Mouse (Mus musculus): ENCODE results near the gene Slc39a1. TPM values are rescaled to one million over a fixed set of nuclear protein-coding genes. Genes with fewer than 3 reads are reported as not detected.
A peak's percentile ranks its signal among the peaks of the same experiment; 100 is the strongest.

The Slc39a1 gene
- 10 to 100 TPM; 82.5 to 90.4 TPM for total RNA-seq (2021)

DNA sequence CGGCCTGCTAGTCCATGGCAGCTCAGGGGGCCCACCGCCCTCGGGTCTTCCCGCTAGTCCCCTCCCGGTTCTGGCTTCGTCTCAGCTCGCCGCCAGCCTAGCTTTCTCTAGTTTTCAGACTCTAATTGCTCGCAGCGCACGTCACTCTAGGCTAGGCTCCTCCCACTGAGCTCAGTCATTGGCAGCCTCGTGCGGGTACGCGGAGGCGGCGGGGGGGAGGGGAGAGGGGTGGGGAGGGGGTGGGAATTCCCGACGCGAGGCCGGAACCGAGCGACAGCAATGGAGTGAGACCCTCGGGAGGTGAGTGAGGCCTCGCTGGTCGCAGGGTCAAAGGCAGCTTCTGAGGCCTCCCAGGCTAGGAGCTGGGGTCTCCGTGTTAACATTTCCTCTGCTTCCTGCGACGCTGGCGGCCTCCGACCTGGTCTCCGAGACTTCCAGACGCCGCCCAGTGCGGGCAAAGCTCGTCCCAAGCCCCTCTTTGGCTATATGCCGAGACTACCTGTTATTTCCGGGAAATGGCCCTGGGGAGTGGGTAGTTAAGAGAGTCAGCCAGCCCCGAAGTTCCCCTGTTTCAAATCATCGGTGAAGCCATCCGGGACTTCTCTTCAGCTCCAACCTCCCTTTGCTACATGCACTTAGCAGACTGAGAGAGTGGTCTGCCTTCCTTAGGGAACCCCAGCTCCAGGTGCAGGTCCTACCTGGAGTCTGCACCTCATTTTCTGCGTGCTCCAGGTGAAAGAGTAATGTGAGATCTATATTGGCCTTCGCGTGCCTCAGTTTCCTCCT lies at the start of gene Slc39a1:
Slc39a1 (plus strand) TSS at position 213 of the 786 bp plus-strand sequence.
- peak; percentile 91 for DNase-seq
- intact Hi-C loops (cut with DNase I) = no loop called here

DNA sequence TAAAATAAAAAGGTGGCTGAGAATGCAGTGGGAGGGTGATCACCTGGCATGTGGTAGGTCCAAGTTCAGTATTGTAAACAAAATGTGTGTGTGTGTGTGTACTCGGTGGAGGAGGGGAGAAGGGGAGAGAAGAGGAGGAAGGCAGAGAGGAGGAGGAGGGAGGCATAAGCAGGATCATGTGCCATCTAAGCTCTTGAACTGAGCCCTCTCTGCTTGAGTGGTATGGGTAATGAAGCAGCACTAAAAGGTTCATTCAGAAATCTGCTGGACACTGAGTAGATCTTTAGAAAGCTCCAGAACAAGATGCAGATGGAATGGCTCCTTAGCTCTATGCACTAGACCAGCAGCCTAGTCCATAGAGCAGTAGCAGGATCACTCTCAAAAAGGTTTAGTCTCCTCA lies 45.1 kb upstream of the Slc39a1 start:
- no peak for DNase-seq
- intact Hi-C loops (cut with DNase I) = no loop called here

DNA sequence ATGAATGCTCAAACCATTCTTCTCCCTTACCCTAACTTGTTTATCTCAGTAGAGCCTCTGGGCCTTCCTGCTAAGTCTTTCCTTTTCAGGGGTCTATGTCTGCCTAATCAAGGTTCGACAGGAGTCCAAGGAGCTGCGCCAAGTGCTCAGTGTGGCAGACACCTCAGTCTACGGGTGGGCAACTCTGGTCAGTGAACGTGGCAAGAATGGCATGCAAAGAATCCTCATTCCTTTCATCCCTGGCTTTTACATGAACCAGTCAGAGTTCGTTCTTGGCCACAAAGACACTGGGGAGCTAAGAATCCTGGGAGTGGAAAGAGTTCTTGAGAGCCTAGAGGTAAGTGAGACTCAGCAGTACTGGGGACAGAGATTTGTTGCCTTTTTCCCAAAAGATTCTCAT lies 44.4 kb upstream of the Slc39a1 start:
- intact Hi-C loops (cut with DNase I) = no loop called here
- no peak for DNase-seq

- DNase-seq = no peak
- intact Hi-C loops (cut with DNase I) = no loop called here
Observed at GRCm38 (mm10) chr3:90204582-90204981, 43.4 kb upstream of the Slc39a1 start.

DNA sequence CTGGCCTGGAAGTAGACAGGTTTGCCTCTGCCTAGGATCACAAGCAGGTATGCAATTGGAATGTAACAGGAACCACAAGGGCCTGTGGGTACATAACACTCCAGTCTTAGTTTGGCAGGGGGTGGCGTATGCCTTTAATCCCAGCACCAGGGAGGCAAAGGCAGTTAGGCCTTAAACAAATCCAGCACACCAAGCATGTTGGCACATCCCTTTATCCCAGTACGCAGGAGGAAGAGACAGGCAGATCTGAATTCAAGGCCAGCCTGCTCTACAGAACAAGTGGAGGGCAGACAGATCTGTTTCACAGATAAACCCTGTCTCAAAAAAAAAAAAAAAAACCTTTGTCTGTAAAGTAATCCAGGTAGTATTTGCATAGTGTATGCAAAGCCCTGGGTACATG lies 39.3 kb upstream of the Slc39a1 start:
- intact Hi-C loops (cut with DNase I) = no loop called here

DNA sequence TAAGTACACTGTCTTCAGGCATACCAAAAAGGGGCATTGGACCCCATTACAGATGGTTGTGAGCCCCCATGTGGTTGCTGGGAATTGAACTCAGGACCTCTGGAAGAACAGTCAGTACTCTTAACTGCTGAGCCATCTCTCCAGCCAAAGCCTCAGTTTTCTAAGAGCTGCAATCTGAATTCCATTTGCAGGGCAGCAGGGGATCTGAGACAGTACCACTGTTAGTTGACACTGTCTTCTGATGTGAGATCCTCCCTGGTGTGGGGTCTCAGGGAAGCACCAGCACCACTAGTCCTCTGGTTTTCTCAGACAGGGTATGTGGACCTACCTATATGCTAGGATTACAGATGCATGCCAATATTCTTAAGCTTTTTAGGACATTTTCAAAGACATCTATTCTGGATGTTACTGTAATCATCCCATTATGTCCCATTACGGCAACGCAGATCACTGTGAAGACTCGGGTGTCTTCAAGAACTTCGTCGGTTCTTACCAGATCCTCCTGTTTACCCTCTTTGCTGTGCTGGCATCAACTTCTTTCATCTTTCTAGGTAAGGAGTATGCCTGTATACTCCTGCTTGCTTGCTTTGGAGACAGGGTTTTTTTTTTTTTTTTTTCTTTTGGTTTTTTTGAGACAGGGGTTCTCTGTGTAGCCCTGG lies 37.9 kb upstream of the Slc39a1 start:
- DNase-seq = no peak
- intact Hi-C loops (cut with DNase I) = no loop called here

More for the DNA sequence above, 39.3 kb upstream of the Slc39a1 start:
- DNase-seq = no peak

DNA sequence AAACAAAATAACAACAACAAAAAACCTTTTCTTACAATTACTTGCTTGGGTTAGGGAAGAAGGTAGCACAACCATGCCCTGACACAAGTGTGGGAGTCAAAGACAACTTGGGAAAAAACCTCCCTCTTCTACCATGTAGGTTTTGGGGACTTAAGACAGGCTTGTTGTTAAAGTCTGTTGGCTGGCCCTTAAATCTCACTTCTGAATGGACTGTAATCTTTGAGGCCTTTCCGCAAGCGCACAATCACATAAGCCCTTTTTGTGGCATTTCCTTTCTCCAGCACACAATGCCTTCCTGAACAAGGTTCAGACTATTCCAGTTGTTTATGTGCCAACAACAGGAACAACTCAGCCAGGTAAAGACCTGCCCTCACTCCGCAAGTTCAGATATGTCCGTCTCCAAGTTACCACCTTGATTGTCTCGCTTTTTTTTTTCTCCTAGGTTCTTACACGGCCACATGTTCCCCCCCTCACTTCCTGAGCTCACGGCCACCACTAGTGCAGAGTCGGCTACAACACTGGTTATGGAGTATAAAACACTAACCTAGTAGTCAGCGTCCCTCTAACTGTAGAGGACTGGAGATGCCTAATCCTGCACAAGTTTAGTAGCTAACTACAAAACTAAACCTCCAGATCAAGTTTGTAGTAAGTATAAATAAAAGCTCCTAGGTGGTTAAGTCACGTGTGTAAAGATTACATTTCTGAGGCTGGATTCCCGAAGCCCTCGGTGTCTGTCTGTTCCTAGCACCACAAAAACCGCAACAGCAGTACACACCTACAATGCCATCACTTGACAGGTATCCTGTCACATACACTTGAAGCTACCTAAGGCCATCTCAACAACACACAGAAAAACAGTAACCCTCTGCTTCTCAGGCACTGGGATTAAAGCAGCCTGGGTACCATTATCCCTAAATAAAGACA lies 36.2 kb upstream of the Slc39a1 start:
- intact Hi-C loops (cut with DNase I) = loop anchor here (2.0 kb wide), 1 partner anchor 131 kb away; no protein-coding TSS in a partner anchor
- no peak for DNase-seq

DNA sequence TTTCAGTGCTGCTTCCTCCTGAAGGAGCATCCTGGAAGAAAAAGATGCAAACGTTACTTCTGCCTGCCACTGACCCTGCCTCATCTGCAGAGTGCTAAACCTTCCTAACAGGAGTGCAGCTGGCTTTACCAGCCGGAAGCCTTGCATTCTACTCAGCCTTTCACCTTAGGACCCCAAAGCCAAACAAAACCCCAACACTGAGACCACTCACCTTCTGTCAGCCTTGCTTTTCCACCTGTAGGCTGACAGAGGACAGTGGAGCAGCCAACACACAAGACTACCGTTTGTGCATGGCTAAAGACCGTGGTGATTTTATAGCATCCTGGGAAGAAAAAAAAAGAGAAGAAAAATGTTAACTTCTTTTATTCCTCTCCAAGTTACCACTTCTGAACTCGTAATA lies 35.2 kb upstream of the Slc39a1 start:
- no peak for DNase-seq
- intact Hi-C loops (cut with DNase I) = loop anchor here (2.0 kb wide), 1 partner anchor 132 kb away; no protein-coding TSS in a partner anchor

GRCm38 (mm10) chr3:90213377-90213866 lies 34.5 kb upstream of the Slc39a1 start, which contains the start of the genes Rps27 and Rab13:
Rps27 (minus strand) TSS chr3:90213651.
Rab13 (plus strand) TSS chr3:90213695.
- peak; percentile 85 to 91 for DNase-seq
- intact Hi-C loops (cut with DNase I) = loop anchor here (2.0 kb wide), 1 partner anchor 133 kb away; no protein-coding TSS in a partner anchor

DNA sequence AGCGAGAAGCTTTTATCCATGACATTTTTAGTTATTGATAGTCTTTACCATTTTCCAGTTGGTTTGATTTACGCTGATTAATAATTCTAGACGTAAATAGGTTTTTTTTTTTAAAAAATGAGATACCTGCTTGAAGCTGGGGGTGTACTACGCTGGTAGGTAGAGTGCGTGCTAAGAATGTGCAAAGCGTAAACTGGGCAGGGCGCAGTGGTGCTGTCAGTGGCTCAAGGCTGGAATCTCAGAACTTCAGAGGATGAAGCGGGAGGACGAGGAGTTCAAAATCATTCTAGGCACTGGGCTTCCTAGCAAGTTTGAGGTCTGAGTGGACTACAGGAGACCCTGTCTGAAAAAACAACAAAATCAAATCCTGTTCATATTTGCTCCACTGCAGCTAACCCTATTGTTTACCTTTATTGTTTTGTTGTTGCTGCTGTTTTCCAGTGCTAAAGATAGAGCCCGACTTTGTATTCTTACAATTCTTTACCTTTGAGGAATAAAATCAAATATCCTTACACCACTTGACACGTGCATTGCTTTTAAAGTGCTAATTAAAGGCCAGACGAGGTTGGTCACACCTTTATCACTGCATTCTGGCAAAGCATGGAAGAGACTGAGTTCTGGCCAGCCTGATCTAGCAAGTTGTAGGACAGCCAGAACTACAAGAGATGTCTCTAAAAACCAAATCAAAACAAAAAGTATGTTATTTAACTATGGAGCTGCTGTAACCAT lies 33.9 kb upstream of the Slc39a1 start:
- DNase-seq = peak in 1 of 2 experiments; percentile 15
- intact Hi-C loops (cut with DNase I) = loop anchor here (2.0 kb wide), 1 partner anchor 133 kb away; no protein-coding TSS in a partner anchor

- intact Hi-C loops (cut with DNase I) = loop anchor here (5.0 kb wide), 1 partner anchor 246 kb away; no protein-coding TSS in a partner anchor
Observed at GRCm38 (mm10) chr3:90215825-90216380, 32.1 kb upstream of the Slc39a1 start.

GRCm38 (mm10) chr3:90220088-90220487 lies 27.9 kb upstream of the Slc39a1 start:
- intact Hi-C loops (cut with DNase I) = loop anchor here (1.0 to 2.0 kb wide), 3 partner anchors 35 to 153 kb away; partner anchors contain the start of genes Crtc2 and Dennd4b

More at GRCm38 (mm10) chr3:90215825-90216380, 32.1 kb upstream of the Slc39a1 start:
- no peak for DNase-seq

DNA sequence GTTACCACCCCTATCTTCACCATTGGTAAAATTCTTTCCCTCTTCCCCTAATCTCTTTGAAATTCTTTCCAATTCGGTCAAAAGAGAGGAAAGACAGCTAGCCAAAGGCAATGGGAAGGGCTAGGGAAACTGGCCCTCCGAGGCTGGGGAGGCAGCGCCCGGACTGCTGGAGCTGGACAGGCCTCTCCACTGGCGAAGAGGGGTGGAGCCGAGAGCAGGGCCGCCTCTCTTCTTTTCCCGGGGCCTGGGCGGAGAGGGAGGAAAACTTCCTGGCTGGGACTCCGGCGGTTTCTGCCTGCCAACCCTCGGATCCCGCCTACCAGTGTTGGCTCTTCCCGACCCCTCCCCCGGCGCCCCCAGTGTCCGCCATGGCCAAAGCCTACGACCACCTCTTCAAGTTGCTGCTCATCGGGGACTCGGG lies 27.4 kb upstream of the Slc39a1 start:
- intact Hi-C loops (cut with DNase I) = loop anchor here (1.0 to 2.0 kb wide), 3 partner anchors 34 to 153 kb away; partner anchors contain the start of genes Crtc2 and Dennd4b

More at GRCm38 (mm10) chr3:90220088-90220487, 27.9 kb upstream of the Slc39a1 start:
- peak; percentile 53 to 55 for DNase-seq

GRCm38 (mm10) chr3:90221123-90221522 lies 26.8 kb upstream of the Slc39a1 start:
- DNase-seq = no peak
- intact Hi-C loops (cut with DNase I) = loop anchor here (2.0 kb wide), 2 partner anchors 34 to 44 kb away; partner anchors contain the start of genes Crtc2 and Dennd4b

More for the DNA sequence above, 27.4 kb upstream of the Slc39a1 start:
- peak; percentile 82 to 84 for DNase-seq

GRCm38 (mm10) chr3:90222455-90222854 lies 25.5 kb upstream of the Slc39a1 start:
- intact Hi-C loops (cut with DNase I) = no loop called here
- DNase-seq = no peak

DNA sequence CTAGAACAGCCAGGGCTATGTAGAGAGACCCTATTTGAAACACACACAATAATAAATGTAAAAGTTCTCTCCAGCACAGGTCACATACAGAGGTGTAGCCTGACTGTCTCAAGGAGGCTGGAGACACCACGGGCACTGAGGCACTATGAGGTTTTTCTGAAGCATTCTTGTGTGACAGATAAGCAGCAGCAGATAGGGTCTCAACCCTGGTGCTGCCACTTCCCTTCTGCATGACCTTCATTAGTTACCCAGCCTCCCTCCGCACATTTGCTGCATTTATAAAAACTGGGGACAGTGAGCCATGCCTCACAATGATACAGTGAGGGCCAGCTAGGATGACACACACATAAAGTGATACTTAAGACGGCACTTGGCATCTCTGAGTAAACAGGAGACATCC lies 25.0 kb upstream of the Slc39a1 start:
- no peak for DNase-seq
- intact Hi-C loops (cut with DNase I) = no loop called here

DNA sequence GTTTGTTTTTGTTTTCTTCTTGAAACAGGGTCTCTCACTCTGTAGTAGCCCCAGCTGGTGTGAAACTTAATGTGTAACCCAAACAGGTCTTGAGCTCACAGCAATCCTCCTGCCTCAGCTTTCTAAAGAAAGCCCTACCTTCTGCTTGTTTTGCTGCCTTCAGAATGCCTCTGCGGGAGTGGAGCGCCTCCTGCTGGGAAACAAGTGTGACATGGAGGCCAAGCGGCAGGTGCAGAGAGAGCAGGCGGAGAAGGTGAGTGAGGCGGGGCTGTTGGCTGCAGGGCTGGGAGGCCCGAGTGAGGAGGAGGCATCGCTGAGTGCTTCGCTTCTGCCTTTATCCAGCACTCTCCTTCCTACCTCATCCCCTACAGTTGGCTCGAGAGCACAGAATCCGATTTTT lies 23.6 kb upstream of the Slc39a1 start:
- DNase-seq = no peak
- intact Hi-C loops (cut with DNase I) = no loop called here

GRCm38 (mm10) chr3:90231075-90231474 lies 16.9 kb upstream of the Slc39a1 start:
- no peak for DNase-seq
- intact Hi-C loops (cut with DNase I) = no loop called here

All from heart, postnatal 36 days (tissue).